Mouse (Mus musculus): ENCODE data around the gene Pigyl. TPM values are rescaled to one million over a fixed set of nuclear protein-coding genes. Genes with fewer than 3 reads are reported as not detected.
A peak's percentile ranks its signal among the peaks of the same experiment; 100 is the strongest.
"Not testable (repeated sequence)": the region's sequence is repeated elsewhere in the genome, so short reads cannot be mapped to it uniquely, and the experiment has no call there.

Gene Pigyl
- total RNA-seq, 1 experiment from 2014 or later: 47.7 TPM

DNA sequence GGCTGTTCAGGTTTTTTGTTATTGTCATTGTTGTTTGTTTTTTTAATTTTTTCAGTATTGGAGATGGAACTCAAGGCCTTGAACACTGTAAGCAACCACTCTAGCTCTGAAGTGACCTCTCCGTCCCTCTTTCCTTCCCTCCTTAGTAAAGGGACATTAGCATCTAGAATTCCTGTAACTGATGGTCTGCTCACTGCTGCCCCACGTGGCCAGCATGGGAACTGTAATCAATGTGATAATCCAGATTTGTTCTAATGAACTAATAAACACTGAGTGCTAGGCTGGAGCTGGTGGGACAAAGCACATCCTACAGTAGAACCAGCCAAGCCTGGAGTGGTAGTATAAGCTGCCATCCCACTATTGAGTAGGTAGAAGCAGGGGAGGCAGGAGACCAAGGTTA lies 18.2 kb upstream of the Pigyl start:
- DNase-seq: no peak

DNA sequence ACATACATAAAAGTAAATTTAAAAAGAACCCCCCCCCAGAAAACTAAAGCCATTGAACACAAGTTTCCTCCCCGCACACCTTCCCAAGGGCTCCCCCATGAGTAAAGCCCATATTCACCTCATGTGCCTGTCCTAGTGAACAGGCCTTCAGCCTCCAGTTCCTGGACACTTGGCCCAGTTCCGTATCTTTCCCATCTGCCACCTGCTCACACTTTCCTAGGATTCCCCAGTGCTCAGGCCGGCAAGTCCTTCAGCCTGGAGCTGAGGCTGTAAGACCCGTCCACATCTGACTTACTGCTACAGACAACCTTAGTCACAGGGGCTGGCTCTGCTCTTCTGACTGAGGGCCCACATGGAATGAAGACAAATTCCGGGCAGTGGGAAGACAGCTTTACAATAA lies 16.9 kb upstream of the Pigyl start:
- DNase-seq: no peak

DNA sequence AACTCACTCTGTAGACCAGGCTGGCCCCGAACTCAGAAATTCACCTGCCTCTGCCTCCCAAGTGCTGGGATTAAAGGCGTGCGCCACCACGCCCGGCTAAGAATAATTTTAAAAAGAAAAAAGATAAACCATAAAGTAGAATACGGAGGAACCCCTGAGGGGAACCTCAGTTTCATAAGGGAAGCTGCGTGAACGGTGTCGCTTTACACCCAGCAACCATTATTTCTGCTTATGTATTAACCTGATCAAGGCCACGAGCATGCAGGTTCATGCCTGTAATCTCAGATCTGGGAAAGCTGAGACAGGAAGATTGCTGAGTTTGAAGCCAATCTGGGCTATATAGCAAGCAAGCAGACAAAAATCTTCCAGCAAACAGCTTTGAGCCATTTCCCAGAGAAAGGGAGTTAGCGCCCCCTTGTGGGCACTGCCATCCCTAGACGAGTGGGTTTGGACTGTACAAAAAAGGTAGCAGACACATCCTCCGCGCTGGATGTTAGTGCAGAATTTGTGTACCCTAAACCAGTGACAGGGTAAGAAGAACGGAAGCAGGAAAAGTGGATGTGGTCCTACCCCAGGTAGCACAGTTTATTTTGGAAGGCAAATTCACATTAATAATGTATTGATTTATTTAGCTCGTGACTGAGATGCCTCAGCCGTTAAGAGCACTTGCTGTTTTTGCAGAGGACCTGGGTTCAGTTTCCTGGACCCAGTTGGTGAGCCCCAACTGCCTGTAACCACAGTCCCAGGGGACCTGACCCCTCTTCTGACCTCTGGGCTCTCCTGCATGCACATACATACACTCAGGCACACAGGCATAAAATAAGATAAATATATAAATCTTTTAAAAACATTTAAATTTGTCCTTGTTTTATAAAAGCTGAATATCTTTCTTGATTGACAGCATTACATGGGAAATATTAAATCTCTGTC lies 13.3 kb upstream of the Pigyl start:
- DNase-seq: peak; percentile 94

DNA sequence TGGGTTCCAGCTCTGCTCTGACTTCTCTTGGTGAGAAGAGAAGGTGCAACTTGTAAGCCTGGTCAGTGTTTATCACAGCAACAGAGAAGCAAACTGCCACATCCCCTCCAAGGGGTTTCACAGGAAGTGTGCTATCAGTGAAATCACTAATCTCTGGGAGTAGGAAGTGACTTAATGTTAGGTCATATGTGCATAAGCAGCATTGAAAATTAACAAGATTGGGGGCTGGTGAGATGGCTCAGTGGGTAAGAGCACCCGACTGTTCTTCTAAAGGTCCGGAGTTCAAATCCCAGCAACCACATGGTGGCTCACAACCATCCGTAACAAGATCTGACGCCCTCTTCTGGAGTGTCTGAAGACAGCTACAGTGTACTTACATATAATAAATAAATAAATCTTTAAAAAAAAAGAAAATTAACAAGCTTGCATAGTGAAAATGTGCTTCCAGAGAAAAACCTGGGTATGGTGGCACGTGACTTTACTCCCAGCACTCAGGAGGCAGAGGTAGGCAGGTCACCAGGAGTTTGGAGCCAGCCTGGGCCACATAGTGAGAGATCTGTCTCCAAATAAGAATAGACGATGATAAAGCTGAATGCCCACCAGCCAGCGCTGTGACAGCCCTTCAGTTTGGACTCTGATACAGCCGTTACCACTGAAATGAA lies 12.2 kb upstream of the Pigyl start:
- DNase-seq: no peak

DNA sequence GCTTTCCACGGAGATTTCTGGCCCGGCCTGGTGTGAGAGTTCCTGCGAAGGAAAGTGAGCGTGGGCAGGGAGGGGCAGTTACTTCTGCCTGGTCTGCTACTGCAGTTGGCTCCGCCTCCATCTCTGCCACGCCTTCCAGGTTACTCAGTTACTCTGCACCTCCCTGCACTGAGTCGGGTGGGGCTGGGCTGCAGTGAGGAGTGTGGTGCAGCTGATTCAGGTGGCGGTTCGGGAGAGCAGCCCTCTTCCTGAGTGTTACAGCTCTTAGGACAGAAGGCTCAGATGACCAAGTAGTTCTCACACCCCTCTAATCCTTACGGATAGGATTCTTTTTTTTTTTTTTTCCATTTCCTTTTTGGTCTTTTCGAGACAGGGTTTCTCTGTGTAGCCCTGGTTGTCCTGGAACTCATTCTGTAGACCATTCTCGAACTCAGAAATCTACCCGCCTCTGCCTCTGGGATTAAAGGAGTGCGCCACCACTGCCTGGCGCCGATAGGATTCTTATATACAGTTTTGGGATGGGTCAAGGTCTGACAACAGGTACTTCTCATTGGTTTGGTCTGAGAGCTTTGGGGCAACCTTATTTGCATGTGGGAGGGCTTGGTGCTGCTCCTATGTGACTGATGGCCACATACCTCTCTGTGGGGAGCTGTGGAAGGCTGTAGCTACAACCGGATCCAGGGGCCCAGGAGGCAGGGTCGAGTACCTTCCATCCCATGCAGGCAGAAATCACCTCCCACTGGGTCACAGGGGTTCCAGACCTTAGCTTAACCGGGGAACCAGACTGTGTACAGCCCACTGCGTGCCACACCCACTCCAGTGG lies 7.0 kb upstream of the Pigyl start:
- no peak for DNase-seq

DNA sequence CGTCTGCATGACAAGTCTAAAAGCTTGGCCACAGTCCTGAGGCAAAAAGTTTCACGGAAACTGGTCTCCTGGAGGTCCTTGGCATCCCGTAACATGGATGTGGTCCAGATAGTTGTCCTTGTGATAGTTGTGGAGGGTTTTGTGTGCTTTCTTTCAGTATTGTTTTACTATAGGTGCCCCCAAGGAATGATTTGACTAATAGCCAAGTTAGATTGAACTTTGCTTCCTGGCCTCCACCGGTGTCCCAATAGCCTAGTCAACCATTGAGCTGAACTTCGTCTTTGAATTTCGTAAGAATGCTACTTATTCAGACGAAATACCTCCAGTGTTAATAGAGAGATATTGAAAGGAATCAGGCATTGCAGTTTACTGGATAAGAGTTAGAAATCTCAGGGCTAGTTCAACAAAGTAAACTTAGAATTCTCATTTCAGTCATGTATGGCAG lies 6.4 kb upstream of the Pigyl start:
- DNase-seq: not testable (repeated sequence)

DNA sequence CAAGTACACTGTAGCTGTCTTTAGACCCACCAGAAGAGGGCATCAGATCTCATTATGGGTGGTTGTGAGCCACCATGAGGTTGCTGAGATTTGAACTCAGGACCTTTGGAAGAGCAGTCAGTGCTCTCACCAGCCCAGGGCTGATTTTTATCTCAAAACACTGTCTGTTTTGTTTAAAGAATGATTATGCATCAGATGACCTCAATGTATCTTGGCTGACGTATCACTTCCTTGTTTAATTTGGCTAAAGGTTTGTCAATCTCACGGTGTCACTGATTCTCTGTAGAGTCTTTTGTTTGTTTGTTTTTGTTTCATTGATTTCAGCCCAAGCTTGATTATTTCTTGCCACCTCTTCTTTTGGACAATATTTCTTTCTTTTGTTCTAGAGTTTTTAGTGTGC lies 5.7 kb upstream of the Pigyl start:
- DNase-seq: no peak

DNA sequence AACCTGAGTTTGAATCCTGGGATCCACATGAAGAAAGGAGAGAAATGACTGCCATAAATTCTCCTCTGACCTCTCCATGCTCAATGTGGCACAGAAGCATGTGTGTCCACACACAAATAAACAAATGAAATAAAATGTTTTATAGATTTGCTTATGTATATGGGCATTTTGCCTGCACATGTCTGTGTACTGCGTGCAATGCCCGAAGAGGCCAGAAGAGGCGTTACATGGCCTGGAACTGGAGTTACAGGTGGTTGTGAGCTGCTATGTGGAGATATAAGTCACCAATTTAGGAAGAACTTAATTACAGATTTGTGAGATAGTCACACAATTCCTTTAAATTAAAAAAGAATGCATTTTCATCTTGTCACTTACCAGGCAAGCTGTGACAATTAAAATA lies 2.8 kb upstream of the Pigyl start:
- no peak for DNase-seq

DNA sequence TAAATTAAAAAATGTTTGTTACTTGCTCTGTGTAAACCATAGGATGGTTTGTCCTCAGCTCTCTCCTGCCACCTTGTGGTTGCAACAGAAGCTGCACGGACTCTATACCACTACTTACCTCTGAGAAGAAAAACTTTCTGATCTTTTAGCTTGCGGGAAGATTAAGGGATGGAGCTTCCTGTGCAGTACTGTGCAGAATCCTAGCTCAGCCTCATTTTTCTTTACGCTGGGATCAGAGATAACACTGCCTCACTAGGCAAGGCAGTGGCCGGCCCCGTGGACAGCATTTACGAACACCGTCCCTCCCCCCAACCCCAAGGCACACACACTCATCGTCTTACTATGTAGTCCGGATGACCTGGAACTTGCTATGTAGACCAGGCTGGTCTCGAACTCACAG lies 1.0 kb upstream of the Pigyl start:
- DNase-seq: peak; percentile 79

DNA sequence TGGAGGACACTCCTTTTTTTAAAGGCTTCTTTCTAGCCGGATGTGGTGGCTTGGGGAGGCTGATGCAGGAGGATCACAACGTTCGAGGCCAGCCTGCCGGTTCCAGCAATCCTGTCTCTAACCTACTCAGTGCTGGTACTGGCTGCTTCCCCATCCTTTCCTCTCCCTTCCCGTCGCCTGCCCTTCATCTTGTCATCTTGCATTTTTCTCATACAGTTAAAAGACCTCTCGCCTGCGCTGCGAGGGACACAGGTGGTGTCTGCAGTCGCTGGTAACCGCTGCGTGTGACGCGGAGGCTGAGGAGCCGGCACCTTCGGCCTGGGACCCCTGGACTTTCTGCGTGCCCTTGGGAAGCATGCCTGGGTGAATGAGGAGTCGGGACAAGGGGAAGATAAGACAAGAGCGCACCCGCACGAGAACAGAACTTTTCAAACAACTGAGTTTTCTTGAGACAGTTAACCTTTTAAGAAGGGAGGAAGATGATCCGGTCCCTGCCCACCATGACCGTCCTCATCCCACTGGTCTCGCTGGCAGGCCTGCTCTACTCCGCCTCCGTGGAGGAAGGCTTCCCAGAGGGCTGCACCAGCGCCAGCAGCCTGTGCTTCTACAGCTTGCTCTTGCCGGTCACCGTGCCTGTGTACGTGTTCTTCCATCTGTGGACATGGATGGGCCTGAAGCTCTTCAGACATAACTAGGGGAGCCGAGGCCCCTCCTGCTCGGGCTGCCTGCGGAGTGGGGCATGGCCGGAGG lies 1.0 kb downstream of the Pigyl start:
- DNase-seq: peak; percentile 27

DNA sequence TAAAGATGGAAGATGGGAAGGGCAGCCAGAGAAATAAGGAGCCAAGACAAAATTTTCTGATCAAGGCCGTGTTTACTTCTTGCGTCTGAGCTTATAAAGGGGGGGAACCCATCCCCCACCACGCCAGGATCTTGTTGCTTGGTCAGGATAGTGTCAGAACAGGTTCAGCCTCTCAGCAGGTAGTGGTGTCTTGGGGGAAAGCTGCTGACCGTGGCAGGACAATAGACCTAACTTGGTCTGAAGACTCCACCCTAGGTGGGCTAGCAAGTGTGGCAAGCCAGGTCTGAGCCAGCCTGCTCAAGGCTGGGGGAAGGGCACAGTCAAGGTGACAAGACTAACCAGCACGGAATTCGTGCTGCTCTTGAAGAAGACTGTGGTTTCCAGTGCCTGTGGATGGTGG lies 4.7 kb downstream of the Pigyl start:
- no peak for DNase-seq

DNA sequence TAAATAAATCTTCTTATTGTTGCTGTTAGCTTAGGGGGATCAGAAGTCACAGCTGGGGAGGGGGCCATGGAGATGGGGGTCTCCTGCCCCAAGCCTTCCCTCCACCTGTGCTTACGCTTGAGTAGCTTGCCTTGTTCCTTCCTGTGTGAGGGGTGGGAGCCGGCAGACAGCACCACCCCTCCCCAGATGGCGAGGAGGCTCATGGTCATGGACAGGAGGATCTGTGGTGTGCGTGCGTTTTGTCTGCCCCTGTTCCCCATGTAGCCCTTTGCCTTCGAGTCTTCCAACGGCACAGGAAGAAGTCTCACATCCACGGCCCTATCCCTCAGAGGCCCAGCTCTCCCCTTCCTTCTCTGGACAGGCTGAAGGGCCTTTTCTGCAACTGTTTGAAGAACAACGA lies 5.7 kb downstream of the Pigyl start:
- no peak for DNase-seq

DNA sequence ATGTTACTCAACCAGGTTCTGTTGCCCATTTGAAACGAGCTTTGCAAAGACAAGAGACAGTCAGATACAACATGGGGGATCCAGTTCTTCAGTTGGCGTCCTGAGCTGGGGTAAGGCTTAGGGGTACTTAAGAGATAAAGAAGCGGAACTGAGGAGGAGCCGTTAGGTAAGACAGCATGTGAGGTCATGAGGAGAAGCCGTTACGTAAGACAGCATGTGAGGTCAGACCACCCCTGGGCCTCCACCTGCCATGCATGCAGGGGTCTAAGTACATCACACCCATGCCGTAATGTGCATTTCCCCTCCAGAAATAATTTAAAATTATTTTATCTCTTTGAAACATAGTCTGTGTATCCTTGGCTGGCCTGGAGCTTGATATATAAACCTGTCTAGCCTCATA lies 6.3 kb downstream of the Pigyl start:
- no peak for DNase-seq

DNA sequence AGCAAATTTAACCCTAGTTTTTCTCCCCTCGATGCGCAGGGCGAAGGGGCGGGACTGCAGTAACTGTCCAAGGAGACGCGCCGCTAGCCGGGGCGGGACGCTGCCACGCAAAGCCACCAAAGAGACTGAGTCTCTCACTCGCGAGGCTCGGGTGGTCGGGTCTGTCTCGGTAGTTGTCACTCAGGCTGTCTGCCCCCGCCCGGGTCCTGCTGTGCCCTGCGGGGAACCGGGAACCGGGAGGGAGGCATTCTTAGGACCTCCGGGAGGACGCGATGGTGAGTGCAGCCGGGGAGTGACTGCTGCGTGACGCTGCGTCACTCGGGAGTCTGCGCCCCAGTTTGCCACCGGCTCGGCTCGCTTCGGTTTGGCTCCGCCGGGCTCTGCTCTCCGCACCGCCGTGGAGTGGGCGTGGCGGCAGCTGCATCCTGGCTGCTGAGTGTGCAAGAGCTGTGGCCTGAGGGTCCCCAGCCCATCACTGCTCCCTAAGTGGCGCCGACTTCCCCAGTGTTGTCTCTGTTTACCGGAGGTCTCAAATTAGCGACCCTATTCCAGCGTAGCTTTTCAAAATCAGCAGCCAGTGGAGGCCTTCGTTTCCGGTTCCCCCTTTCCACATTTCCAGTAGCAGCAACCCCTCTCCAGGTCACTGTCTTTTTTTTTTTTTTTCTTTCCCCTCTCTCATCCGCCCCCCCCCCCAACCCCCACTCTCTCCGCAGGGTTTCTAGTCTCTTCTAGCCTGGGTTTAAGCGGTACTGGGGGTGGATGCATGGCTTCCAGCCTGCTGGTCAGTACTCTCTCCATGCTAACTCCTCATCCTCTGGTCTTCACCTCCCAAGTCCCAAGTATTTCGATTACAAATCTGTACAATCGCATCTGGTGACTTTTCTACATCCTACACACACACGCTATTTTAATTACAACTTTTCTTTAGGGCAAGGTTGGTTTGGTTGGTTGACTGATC lies 8.3 kb downstream of the Pigyl start:
- DNase-seq: peak; percentile 75

DNA sequence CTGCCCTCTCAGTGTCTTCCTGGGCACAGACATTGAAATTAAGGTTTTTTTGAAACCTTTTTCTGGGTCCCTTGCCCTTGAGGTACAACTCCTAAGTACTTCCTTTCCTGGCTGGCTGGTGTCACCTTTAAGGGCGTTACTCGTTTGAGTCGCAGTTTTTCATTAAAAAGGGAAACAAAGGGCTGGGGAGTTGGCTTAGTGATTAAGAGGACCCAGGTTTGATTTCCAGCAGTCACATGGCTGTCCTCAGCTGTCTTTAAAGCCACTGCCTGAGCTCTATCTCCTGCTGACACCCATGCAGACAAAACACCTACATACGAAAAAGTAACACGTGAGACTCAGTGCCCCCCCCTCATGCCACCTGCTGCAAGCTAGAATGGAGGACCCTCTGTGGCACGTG lies 9.3 kb downstream of the Pigyl start:
- DNase-seq: no peak

DNA sequence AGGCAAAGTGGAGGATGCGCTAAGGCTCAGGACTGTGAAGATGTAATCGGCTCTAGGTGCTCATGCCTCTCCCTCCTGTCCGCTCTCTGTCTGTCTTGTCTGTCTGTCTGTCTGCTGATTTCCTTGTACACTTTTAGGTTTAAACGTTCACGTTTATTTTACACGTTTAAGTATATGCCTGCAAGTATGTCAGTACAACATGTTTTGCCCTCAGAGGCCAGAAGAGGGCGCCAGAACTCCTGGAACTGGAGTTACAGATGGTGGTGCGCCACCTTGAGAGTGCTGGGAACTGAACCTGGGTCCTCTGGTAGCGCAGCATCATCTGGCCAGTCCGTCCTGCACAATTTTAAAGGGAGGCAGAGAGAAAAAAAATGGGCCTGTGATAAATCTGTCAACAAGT lies 10.0 kb downstream of the Pigyl start:
- no peak for DNase-seq

DNA sequence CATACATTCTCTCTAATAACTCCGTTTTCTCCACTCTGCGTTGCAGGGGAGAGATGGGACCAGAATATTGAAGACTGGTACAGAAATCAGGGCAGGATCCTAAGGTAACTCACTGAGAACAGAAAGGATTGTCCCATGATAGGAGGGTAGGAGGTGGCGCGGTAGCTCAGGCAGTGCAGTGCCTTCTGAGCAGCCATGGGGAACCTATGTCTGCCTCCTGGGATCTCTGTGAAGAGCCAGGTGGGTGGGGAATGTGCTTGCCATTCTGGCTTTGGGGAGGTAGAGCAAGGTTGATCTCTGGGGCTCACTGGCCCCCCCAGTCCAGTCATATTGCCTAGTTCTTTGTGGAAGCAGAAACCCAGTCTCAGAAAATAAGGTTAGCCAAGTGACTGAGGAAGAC lies 11.1 kb downstream of the Pigyl start:
- DNase-seq: no peak

DNA sequence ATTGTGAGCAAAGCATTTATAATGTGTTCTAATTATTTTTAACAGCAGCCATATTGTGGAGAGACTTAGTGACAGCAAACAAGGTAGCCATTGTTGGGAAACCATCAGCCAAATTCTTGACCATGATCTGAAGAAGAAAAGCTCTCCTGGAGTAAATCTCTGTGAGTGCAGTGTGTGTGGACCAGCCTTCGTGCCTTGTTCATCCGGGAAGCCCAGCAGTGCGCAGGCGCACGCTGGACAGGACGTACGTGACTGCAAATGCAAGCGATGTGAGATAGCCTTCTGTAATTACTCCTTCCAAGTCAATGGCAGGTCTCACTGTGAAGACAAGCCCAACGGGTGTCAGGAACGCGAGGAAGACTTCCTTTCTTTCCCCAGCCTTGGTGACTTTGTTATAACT lies 12.7 kb downstream of the Pigyl start:
- DNase-seq: no peak

DNA sequence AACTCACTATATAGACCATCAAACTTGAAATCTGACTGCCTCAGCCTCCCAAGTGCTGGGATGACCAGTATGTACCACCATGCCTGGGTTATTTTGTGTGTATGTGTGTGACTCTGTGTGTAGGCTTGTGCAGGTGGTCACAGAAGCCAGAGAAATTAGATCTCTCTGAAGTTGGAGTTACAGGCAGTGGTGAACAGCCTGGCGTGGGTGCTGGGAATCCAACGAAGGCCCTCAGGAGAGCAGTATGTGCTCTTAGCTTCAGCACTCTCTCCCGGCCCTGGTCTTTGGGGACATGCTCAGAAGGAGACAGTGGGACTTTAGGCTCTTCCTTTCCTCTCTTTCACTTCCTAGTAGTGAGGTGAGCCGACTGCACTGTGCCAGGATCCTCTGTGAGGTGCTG lies 15.7 kb downstream of the Pigyl start:
- DNase-seq: no peak

DNA sequence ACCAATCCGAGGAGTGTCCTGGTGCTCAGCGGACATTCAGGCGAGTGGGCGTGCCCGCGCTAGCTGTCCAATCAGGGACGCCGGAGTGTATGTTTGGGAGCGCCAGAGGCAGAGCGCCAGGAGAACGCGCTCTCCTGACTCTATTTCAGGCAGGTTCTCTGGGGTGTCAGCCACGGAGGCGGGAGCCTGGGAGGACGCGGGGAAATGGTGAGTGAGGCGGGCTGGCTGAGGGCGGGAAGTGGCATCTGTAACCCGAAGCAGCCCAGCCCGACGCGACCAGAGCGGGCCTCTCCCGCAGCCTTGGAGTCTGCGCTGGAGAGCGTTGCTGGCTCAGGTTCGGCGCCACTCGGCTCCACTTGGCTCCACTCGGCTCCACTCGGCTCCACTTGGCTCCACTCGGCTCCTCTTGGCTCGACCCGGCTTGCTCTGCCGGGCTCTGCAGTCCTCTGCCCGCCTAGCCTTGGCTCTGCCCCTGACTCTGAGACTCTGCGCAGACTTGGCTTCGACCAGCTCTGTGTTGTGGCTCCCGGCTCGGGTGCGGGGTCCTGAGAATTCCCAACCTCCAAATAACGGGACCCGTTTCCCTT lies 31.5 kb downstream of the Pigyl start, which contains the start of gene Zfp872:
Gene Zfp872, plus strand, starts transcription at position 66 of the 587 bp plus-strand sequence.
- peak; percentile 84 for DNase-seq

Measured in adrenal gland, postnatal 14 days (tissue).